Mouse (Mus musculus) embryonic facial prominence, embryonic 14.5 days (tissue): Measurements from ENCODE around the gene Ica1. TPM values are rescaled to one million over a fixed set of nuclear protein-coding genes. Genes with fewer than 3 reads are reported as not detected.

Source experiments
- ATAC-seq: fragments of 200-750 bp; cut with Nextera tagmentation; 2 replicates; pipeline ENCODE4 v1.8.0; 2017; ENCODE audit warnings: low read depth, moderate number of reproducible peaks, moderate TSS enrichment
- DNase-seq: peaks from one replicate; pipeline ENCODE4 v3.0.0-alpha.2; 2015; ENCODE audit warnings: low spot score
- H3K27ac ChIP-seq: fragments of 300-500 bp; sonication (generic); replicated peaks from 2 replicates; pipeline ENCODE4 v1.5.1; 2014; ENCODE audit warnings: low read depth, mild to moderate bottlenecking, low read length, moderate library complexity
- H3K27me3 ChIP-seq: fragments of 300-500 bp; sonication (generic); replicated peaks from 2 replicates; pipeline ENCODE4 v1.6.1; 2014; ENCODE audit warnings: low read length; ENCODE audit not compliant: control insufficient read depth, insufficient read depth
- H3K36me3 ChIP-seq: fragments of 300-500 bp; sonication (generic); 2 replicates; pipeline ENCODE4 v1.6.1; 2014; ENCODE audit warnings: low read length, mixed read lengths; ENCODE audit not compliant: control insufficient read depth, insufficient read depth
- H3K4me1 ChIP-seq: fragments of 300-500 bp; sonication (generic); 2 replicates; pipeline ENCODE4 v1.6.1; 2014; ENCODE audit warnings: antibody characterized with exemption, low read length; ENCODE audit not compliant: control insufficient read depth, insufficient read depth
- H3K4me2 ChIP-seq: fragments of 300-500 bp; sonication (generic); 2 replicates; pipeline ENCODE4 v1.6.1; 2014; ENCODE audit warnings: low read depth, mild to moderate bottlenecking, low read length, moderate library complexity, mixed read lengths
- H3K4me3 ChIP-seq: fragments of 300-500 bp; sonication (generic); 2 replicates; pipeline ENCODE4 v1.5.1; 2014; ENCODE audit warnings: low read depth, mild to moderate bottlenecking, low read length
- H3K9ac ChIP-seq: fragments of 300-500 bp; sonication (generic); 2 replicates; pipeline ENCODE4 v1.6.1; 2014; ENCODE audit warnings: low read depth, mild to moderate bottlenecking, low read length, moderate library complexity, mixed read lengths
- H3K9me3 ChIP-seq: fragments of 300-500 bp; sonication (generic); 2 replicates; pipeline ENCODE4 v1.6.1; 2016; ENCODE audit warnings: low read length; ENCODE audit not compliant: control insufficient read depth
- WGBS: fragments of 180-500 bp; shearing (Covaris S2); extraction: QIAGEN DNeasy Blood & Tissue Kit; methylation state at CpG from one replicate; pipeline ENCODE4 v1.1.7; 2014; 5-methylcytosine and 5-hydroxymethylcytosine counted together
- polyA plus RNA-seq: library from polyadenylated mRNA; unstranded; fragments of >200 nt; fragmentation: Nextera tagmentation; extraction: Ambion mirVana; gene quantifications from 2 replicates; pipeline ENCODE4 v1.2.1, GENCODE M21; 2014

The Ica1 gene
- polyA plus RNA-seq, 1 experiment from 2014 or later = 16.1 TPM

- 79% methylated on average over 2 of the region's 2 CpGs for WGBS
Measured at GRCm38 (mm10) chr6:8719692-8720091, 58.6 kb downstream of the Ica1 start.

GRCm38 (mm10) chr6:8717967-8718366 is 60.3 kb downstream of the Ica1 start:
- Histone ChIP-seq H3K4me3 (no peak overlapping the region), H3K4me1 (no peaks in the 10 kb centered on the region), H3K27me3 (no peaks in the 10 kb centered on the region), H3K9ac (no peak overlapping the region), H3K36me3 (no peaks in the 10 kb centered on the region), H3K27ac (no peak overlapping the region), H3K4me2 (no peak overlapping the region), H3K9me3 (no peaks in the 10 kb centered on the region)
- WGBS = 92% methylated on average over 7 of the region's 7 CpGs
- ATAC-seq = no peak
- DNase-seq = no peak

More at GRCm38 (mm10) chr6:8719692-8720091, 58.6 kb downstream of the Ica1 start:
- H3K36me3 ChIP-seq = no peaks in the 10 kb centered on the region
- no peak overlapping the region for H3K9ac ChIP-seq
- H3K4me2 ChIP-seq = no peak overlapping the region
- no peaks in the 10 kb centered on the region for H3K9me3 ChIP-seq
- no peak overlapping the region for H3K27ac ChIP-seq
- ATAC-seq = no peak
- no peaks in the 10 kb centered on the region for H3K27me3 ChIP-seq
- no peaks in the 10 kb centered on the region for H3K4me1 ChIP-seq
- DNase-seq = no peak
- no peak overlapping the region for H3K4me3 ChIP-seq

GRCm38 (mm10) chr6:8716539-8716938 is 61.7 kb downstream of the Ica1 start:
- Histone ChIP-seq H3K27me3 (no peaks in the 10 kb centered on the region), H3K4me2 (no peak overlapping the region), H3K4me3 (no peak overlapping the region), H3K27ac (no peak overlapping the region), H3K4me1 (no peaks in the 10 kb centered on the region), H3K9ac (no peak overlapping the region), H3K9me3 (no peaks in the 10 kb centered on the region), H3K36me3 (no peaks in the 10 kb centered on the region)
- no peak for ATAC-seq
- WGBS = 90% methylated on average over 2 of the region's 2 CpGs
- DNase-seq = no peak

DNA sequence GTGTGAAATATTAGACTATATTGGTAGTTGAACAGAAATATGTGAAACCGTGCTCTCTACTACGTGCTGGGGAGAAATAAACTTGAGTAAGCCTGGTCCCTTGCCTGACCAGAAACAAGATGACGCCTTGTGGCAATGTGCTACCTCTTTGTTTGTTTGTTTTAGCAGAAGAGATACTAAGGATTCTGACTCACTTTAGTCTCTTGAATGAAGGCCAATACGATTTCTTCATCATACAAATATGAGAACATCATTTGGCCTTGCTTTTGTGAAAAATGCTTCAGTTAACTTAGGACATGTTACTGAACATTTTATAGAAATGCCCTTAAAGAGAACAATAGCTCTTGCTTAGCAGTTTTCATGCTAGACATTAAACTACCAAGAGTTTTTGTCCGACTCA is 67.0 kb downstream of the Ica1 start:
- no peak overlapping the region for H3K27ac ChIP-seq
- H3K9me3 ChIP-seq = no peaks in the 10 kb centered on the region
- DNase-seq (no peak), ATAC-seq (no peak)
- no peaks in the 10 kb centered on the region for H3K36me3 ChIP-seq
- H3K9ac ChIP-seq = no peak overlapping the region
- H3K27me3 ChIP-seq = no peaks in the 10 kb centered on the region
- H3K4me2 ChIP-seq = no peak overlapping the region
- H3K4me1 ChIP-seq = no peaks in the 10 kb centered on the region
- no peak overlapping the region for H3K4me3 ChIP-seq
- 85% methylated on average over 5 of the region's 5 CpGs for WGBS

GRCm38 (mm10) chr6:8694636-8695514 is 83.4 kb downstream of the Ica1 start:
- Histone ChIP-seq H3K4me3 (no peak overlapping the region), H3K4me1 (peaks cover 16% of the 10 kb centered on the region), H3K9ac (no peak overlapping the region), H3K36me3 (no peaks in the 10 kb centered on the region), H3K9me3 (no peaks in the 10 kb centered on the region), H3K27me3 (no peaks in the 10 kb centered on the region), H3K27ac (peak overlapping the region; percentile 62), H3K4me2 (no peak overlapping the region)
- DNase-seq (peak; percentile 67), ATAC-seq (peak; percentile 15; the same call in 1 of the 2 replicates)
- 41% methylated on average over 12 of the region's 12 CpGs for WGBS

DNA sequence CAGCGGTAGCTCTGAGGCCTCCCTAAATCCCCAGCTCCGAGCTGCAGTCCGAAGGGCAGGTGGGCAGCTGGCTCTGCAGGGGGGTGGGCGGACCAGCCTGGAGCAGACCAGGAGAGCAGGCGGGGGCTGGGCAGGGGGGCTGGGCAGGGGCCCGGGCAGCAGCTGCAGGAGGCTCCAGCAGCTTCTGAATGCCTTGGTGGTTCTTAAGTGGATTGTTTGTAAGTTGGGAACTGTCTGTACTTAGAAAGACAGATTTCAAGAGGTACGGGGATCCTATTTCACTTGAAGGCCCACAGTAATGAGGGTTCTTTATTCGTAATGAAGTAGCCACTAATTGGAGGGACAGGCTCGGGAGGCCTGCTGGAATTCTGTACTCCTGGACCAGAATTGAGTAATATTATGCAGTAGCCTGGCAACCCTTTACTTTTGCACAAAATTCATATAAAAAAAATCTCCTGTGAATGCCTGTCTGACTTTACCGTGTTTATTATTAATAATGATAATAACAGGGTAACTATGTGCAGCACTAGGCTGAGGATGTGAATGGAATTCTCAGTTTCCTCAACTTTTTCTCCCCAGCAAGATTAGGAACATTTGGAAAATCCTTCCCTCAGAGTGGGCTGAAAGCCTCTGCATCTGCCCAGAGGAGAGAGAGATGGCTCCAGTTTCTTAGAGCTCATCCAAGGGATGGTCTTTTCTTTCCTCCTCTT is 84.2 kb downstream of the Ica1 start:
- DNase-seq = peak; percentile 57

DNA sequence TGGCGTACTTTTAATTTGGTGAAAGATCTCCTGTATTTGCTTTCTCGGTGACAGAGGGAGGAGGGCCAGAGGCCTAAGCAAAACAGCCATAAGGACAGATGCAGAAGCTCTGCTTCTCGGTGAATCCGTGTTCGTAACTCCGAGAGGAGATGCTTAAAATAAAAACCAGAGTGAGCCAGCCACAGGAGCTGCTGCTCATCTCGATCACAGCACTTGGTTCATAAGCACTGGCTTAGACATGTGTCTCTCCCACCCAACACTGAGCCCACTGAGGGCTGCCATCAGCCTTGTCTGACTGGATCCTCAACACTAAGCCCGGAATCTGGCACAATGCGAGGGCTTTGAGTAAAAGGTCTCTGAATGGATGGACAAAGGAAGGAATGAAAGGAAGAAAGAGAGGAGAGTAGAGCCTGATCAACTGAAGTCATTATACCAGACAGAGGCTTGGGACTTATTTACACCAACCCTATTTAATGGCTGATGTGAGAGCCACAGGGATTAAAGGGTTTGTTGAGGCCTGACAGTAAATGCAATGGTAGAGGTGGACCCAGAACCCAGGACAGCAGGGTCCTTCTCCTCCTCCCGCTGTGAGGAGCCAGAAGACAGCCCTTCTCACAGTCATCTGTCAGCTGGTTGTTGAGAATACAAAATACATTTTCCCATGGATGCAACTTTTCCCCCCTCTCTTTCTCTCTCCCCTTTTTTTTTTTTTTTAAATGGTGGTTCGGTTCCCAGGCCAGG is 85.0 kb downstream of the Ica1 start:
- peaks cover 16% of the 10 kb centered on the region for H3K4me1 ChIP-seq
- no peak for ATAC-seq
- no peak for DNase-seq
- no peaks in the 10 kb centered on the region for H3K36me3 ChIP-seq
- H3K9ac ChIP-seq = peak overlapping the region; percentile 45; the same call in 1 of the 2 replicates
- no peak overlapping the region for H3K4me2 ChIP-seq
- no peaks in the 10 kb centered on the region for H3K27me3 ChIP-seq
- peak overlapping the region; percentile 62 for H3K27ac ChIP-seq
- H3K9me3 ChIP-seq = no peaks in the 10 kb centered on the region
- H3K4me3 ChIP-seq = no peak overlapping the region
- 58% methylated on average over 11 of the region's 11 CpGs for WGBS

More for the DNA sequence above, 84.2 kb downstream of the Ica1 start:
- WGBS = 13% methylated on average over 10 of the region's 10 CpGs
- Histone ChIP-seq H3K27ac (peak overlapping the region; percentile 62), H3K36me3 (no peaks in the 10 kb centered on the region), H3K27me3 (no peaks in the 10 kb centered on the region), H3K4me2 (no peak overlapping the region), H3K4me3 (no peak overlapping the region), H3K4me1 (peaks cover 16% of the 10 kb centered on the region), H3K9me3 (no peaks in the 10 kb centered on the region), H3K9ac (peak overlapping the region; percentile 45; the same call in 1 of the 2 replicates)
- ATAC-seq = peak; percentile 81

DNA sequence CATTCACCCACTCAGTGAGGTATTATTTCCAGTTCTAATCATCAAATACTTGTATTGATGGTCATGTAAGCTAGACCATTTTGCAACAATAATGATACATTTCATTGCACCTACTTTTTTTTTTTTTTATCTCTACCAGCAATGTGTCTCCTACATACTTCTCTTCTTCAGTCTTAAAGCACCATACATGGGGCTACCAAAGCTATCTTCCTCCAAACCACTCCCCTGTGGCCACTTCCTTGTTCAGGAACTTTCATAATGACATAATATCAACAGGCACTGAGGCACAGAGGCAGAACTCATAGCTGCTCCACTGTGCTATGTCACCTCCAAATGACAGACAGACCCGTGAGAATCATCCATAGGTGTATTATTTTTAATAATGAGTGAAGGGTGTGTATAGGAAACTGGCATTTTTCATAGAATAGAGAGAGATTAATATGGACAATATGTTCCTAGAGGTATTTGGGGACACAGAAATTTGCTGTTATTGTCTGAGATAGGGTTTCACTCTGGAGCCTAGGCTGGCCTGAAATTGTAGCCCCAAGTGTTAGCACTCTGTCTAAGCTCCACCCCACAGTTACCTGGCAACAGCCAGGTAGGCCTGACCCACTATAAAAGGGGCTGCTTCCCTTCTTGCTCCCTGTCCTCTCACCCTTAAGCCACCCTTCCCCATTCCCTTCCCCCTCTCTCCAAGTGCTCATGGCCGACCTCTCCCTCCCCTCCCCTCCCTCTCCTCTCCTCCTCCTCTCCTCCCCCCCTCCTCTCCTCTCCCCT is 86.9 kb downstream of the Ica1 start:
- no peak overlapping the region for H3K9ac ChIP-seq
- no peaks in the 10 kb centered on the region for H3K27me3 ChIP-seq
- no peaks in the 10 kb centered on the region for H3K9me3 ChIP-seq
- peaks cover 16% of the 10 kb centered on the region for H3K4me1 ChIP-seq
- WGBS = 55% methylated on average over 2 of the region's 2 CpGs
- DNase-seq (no peak), ATAC-seq (no peak)
- H3K27ac ChIP-seq = no peak overlapping the region
- H3K36me3 ChIP-seq = no peaks in the 10 kb centered on the region
- H3K4me2 ChIP-seq = no peak overlapping the region
- no peak overlapping the region for H3K4me3 ChIP-seq
